Mouse (Mus musculus): ENCODE results near the gene Nanos2. TPM values are rescaled to one million over a fixed set of nuclear protein-coding genes. Genes with fewer than 3 reads are reported as not detected.

Gene Nanos2
- polyA plus RNA-seq, 1 experiment from 2014 or later: 0.28 TPM

GRCm38 (mm10) chr7:19024581-19025255, 37.5 kb downstream of the Nanos2 start:
- peak; percentile 62 for ATAC-seq (ENCODE audit: low FRiP score)
- WGBS: 3% methylated on average over 28 of the region's 36 CpGs

GRCm38 (mm10) chr7:19028067-19028466, 40.9 kb downstream of the Nanos2 start:
- no peak overlapping the region for H3K27ac ChIP-seq
- no peaks in the 10 kb centered on the region for H3K9me3 ChIP-seq
- H3K9ac ChIP-seq: 0 out of 2 replicates have a peak overlapping the region, but pooled peaks have one; percentile 18
- peaks cover 8% of the 10 kb centered on the region for H3K27me3 ChIP-seq
- ATAC-seq (ENCODE audit: low FRiP score): no peak
- H3K4me2 ChIP-seq: no peak overlapping the region
- peaks cover 24% of the 10 kb centered on the region for H3K4me1 ChIP-seq
- H3K4me3 ChIP-seq (replicated peaks): no peak overlapping the region
- H3K36me3 ChIP-seq (replicated peaks): peaks cover 45% of the 10 kb centered on the region

More at GRCm38 (mm10) chr7:19024581-19025255, 37.5 kb downstream of the Nanos2 start:
- Histone ChIP-seq H3K36me3 (replicated peaks) (peaks cover 14% of the 10 kb centered on the region), H3K9me3 (no peaks in the 10 kb centered on the region), H3K4me2 (peak overlapping the region; percentile 84), H3K27me3 (peaks cover 40% of the 10 kb centered on the region), H3K27ac (peak overlapping the region; percentile 38; the same call in 1 of the 2 replicates), H3K4me3 (replicated peaks) (peak overlapping the region; percentile 92), H3K4me1 (peaks cover 24% of the 10 kb centered on the region), H3K9ac (peak overlapping the region; percentile 93)

- WGBS: 58% methylated on average over 6 of the region's 6 CpGs
- Histone ChIP-seq H3K4me1 (peaks cover 19% of the 10 kb centered on the region), H3K4me3 (replicated peaks) (no peak overlapping the region), H3K9me3 (no peaks in the 10 kb centered on the region), H3K36me3 (replicated peaks) (peaks cover 55% of the 10 kb centered on the region), H3K27me3 (no peaks in the 10 kb centered on the region), H3K9ac (no peak overlapping the region), H3K27ac (no peak overlapping the region), H3K4me2 (no peak overlapping the region)
- peak; percentile 24; the same call in 1 of the 2 replicates for ATAC-seq (ENCODE audit: low FRiP score)
Measured at GRCm38 (mm10) chr7:19029084-19029653, 42.0 kb downstream of the Nanos2 start.

GRCm38 (mm10) chr7:19031641-19032040, 44.4 kb downstream of the Nanos2 start:
- Histone ChIP-seq H3K27me3 (no peaks in the 10 kb centered on the region), H3K4me3 (replicated peaks) (no peak overlapping the region), H3K4me1 (peaks cover 3% of the 10 kb centered on the region; the same call in 1 of the 2 replicates), H3K9ac (no peak overlapping the region), H3K27ac (no peak overlapping the region), H3K36me3 (replicated peaks) (peaks cover 80% of the 10 kb centered on the region), H3K4me2 (no peak overlapping the region), H3K9me3 (no peaks in the 10 kb centered on the region)
- WGBS: 74% methylated on average over 4 of the region's 4 CpGs
- no peak for ATAC-seq (ENCODE audit: low FRiP score)

Other genes starting within 250 kb of the Nanos2 start
- not detected in 2 replicates for gene Psg19, start 188.9 kb upstream of the Nanos2 start, polyA plus RNA-seq (2016; fragmentation: Nextera tagmentation; extraction: Ambion mirVana)
- 0.12 TPM in 1 of 2 replicates, not detected in the other for gene Psg17, start 165.8 kb upstream of the Nanos2 start, polyA plus RNA-seq (2016; fragmentation: Nextera tagmentation; extraction: Ambion mirVana)
- gene Mill2, start 147.4 kb upstream of the Nanos2 start, polyA plus RNA-seq (2016; fragmentation: Nextera tagmentation; extraction: Ambion mirVana): 0.09 and 0.18 TPM in 2 replicates
- gene Pglyrp1, start 116.1 kb upstream of the Nanos2 start, polyA plus RNA-seq (2016; fragmentation: Nextera tagmentation; extraction: Ambion mirVana): 1.8 and 3.1 TPM in 2 replicates
- 39.7 and 41.0 TPM in 2 replicates for gene Ccdc61, start 77.0 kb upstream of the Nanos2 start, polyA plus RNA-seq (2016; fragmentation: Nextera tagmentation; extraction: Ambion mirVana)
- 10.8 and 11.3 TPM in 2 replicates for gene Nova2, start 61.5 kb upstream of the Nanos2 start, polyA plus RNA-seq (2016; fragmentation: Nextera tagmentation; extraction: Ambion mirVana)
- gene Mypop, start 3.8 kb downstream of the Nanos2 start, polyA plus RNA-seq (2016; fragmentation: Nextera tagmentation; extraction: Ambion mirVana): 3.3 and 4.6 TPM in 2 replicates
- gene Irf2bp1, start 16.6 kb downstream of the Nanos2 start, polyA plus RNA-seq (2016; fragmentation: Nextera tagmentation; extraction: Ambion mirVana): 36.2 and 39.8 TPM in 2 replicates
- gene Foxa3, start 36.1 kb downstream of the Nanos2 start, polyA plus RNA-seq (2016; fragmentation: Nextera tagmentation; extraction: Ambion mirVana): 0.09 TPM in 1 of 2 replicates, not detected in the other
- 50.6 and 53.2 TPM in 2 replicates for gene Sympk, start 37.0 kb downstream of the Nanos2 start, polyA plus RNA-seq (2016; fragmentation: Nextera tagmentation; extraction: Ambion mirVana)
- gene Rsph6a, start 67.3 kb downstream of the Nanos2 start, polyA plus RNA-seq (2016; fragmentation: Nextera tagmentation; extraction: Ambion mirVana): not detected in 2 replicates
- gene Dmwd, start 88.8 kb downstream of the Nanos2 start, polyA plus RNA-seq (2016; fragmentation: Nextera tagmentation; extraction: Ambion mirVana): 18.2 and 19.0 TPM in 2 replicates
- 10.6 and 12.3 TPM in 2 replicates for gene Dmpk, start 96.4 kb downstream of the Nanos2 start, polyA plus RNA-seq (2016; fragmentation: Nextera tagmentation; extraction: Ambion mirVana)
- gene Six5, start 107.2 kb downstream of the Nanos2 start, polyA plus RNA-seq (2016; fragmentation: Nextera tagmentation; extraction: Ambion mirVana): 5.8 and 7.3 TPM in 2 replicates
- gene Gm4969, start 131.0 kb downstream of the Nanos2 start, polyA plus RNA-seq (2016; fragmentation: Nextera tagmentation; extraction: Ambion mirVana): 1.1 and 1.8 TPM in 2 replicates
- gene Fbxo46, start 132.5 kb downstream of the Nanos2 start, polyA plus RNA-seq (2016; fragmentation: Nextera tagmentation; extraction: Ambion mirVana): 18.4 and 23.1 TPM in 2 replicates
- gene Qpctl, start 161.9 kb downstream of the Nanos2 start, polyA plus RNA-seq (2016; fragmentation: Nextera tagmentation; extraction: Ambion mirVana): 14.4 and 14.7 TPM in 2 replicates
- gene Snrpd2, start 162.3 kb downstream of the Nanos2 start, polyA plus RNA-seq (2016; fragmentation: Nextera tagmentation; extraction: Ambion mirVana): 148 and 153 TPM in 2 replicates
- gene Gipr, start 178.7 kb downstream of the Nanos2 start, polyA plus RNA-seq (2016; fragmentation: Nextera tagmentation; extraction: Ambion mirVana): 1.1 and 1.3 TPM in 2 replicates
- gene Eml2, start 189.0 kb downstream of the Nanos2 start, polyA plus RNA-seq (2016; fragmentation: Nextera tagmentation; extraction: Ambion mirVana): 5.8 and 6.5 TPM in 2 replicates
- gene Gpr4, start 225.1 kb downstream of the Nanos2 start, polyA plus RNA-seq (2016; fragmentation: Nextera tagmentation; extraction: Ambion mirVana): 1.6 and 1.7 TPM in 2 replicates
- 45.5 and 48.3 TPM in 2 replicates for gene Opa3, start 240.9 kb downstream of the Nanos2 start, polyA plus RNA-seq (2016; fragmentation: Nextera tagmentation; extraction: Ambion mirVana)

Measured in forebrain, embryonic 12.5 days (tissue).